In the genomic region with DNA sequence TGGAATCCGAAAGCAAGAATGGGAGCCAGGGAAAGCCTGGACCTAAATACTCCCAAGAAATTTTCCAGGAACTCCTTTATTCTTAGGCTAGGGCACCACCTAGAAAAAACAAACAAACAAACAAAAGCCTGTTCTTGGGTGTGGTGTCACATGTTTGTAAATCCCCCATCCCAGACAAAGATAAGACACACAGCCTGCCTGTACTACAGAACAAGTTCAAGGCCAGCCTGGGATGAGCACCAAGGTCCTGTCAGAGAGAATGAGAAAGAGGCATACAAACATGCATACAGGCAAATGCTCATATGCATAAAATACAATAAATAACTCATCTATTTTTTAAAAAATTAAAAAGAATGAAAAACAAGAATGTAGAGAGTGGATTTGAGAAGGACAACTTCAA, we compare ENCODE assay signal across 17 mouse cellular contexts.
"Had no signal": no experiment of that assay in that cellular context is flagged by ENCODE, and none has a peak within 500 bp of the region (broad histone marks: within the 10 kb centered on the region; RNA-seq: fewer than 3 reads in every experiment).

No protein-coding gene starts in this region.

- H3K27me3 ChIP-seq: lung, embryonic 15.5 days; megakaryocyte, embryonic 14.5 days; midbrain, embryonic 13.5 days; midbrain, embryonic 15.5 days; neural tube, embryonic 12.5 days; stomach, embryonic 15.5 days had no signal

- H3K27ac ChIP-seq: lung, embryonic 15.5 days; macrophage; midbrain, embryonic 13.5 days; midbrain, embryonic 15.5 days; neural tube, embryonic 12.5 days; stomach, embryonic 15.5 days; stomach, postnatal 0 days had no signal

- H3K9me3 ChIP-seq: lung, embryonic 15.5 days; midbrain, embryonic 13.5 days; midbrain, embryonic 15.5 days; neural tube, embryonic 12.5 days; stomach, embryonic 15.5 days had no signal

- DNase-seq: lung, adult 2 months; lung, postnatal 14 days; lung, postnatal 36 days; right cerebral cortex, postnatal 14 days; thymus, adult 2 months; thymus, postnatal 25 days; thymus, postnatal 4 days had no signal

- ATAC-seq: lung, postnatal 0 days; midbrain, embryonic 13.5 days; midbrain, embryonic 15.5 days had no signal

- H3K9ac ChIP-seq: lung, embryonic 15.5 days; midbrain, embryonic 13.5 days; midbrain, embryonic 15.5 days; neural tube, embryonic 12.5 days; stomach, embryonic 15.5 days had no signal

- H3K4me2 ChIP-seq: lung, embryonic 15.5 days; midbrain, embryonic 11.5 days; midbrain, embryonic 13.5 days; midbrain, embryonic 15.5 days; neural tube, embryonic 12.5 days; stomach, embryonic 15.5 days had no signal

- H3K4me3 ChIP-seq: lung, embryonic 15.5 days; megakaryocyte, embryonic 14.5 days; midbrain, embryonic 13.5 days; midbrain, embryonic 15.5 days; neural tube, embryonic 12.5 days; stomach, embryonic 15.5 days had no signal

- H3K36me3 ChIP-seq: midbrain, embryonic 13.5 days; midbrain, embryonic 15.5 days; neural tube, embryonic 12.5 days; stomach, embryonic 15.5 days had no signal

- H3K4me1 ChIP-seq: megakaryocyte, embryonic 14.5 days; neural tube, embryonic 12.5 days had no signal
